Mouse (Mus musculus) left cerebral cortex, postnatal 4 days (tissue): ENCODE measurements at regions not wholly inside any gene's neighbourhood (a gene's known extent, or its start where the extent isn't known, plus 50 kb on each side); places are given as distances from the start of the nearest gene placed in this dataset.

Experiments
- DNase-seq: peaks from one replicate; pipeline ENCODE4 v3.0.0-alpha.2; 2022
- intact Hi-C: fragments of 180-260 bp; cut with DNase I; formaldehyde crosslinking; loops from one replicate; pipeline ENCODE4 v1.15.1; 2025

- intact Hi-C loops: no loop called here
Observed at GRCm38 (mm10) chr9:41768316-41768715, 355.8 kb downstream of the Sorl1 start.

GRCm38 (mm10) chr9:41766533-41766920 is 357.6 kb downstream of the Sorl1 start:
- intact Hi-C loops: no loop called here
- DNase-seq: peak; percentile 50

More at GRCm38 (mm10) chr9:41768316-41768715, 355.8 kb downstream of the Sorl1 start:
- no peak for DNase-seq

GRCm38 (mm10) chr9:41765816-41766532 is 358.1 kb downstream of the Sorl1 start:
- DNase-seq: no peak
- intact Hi-C loops: no loop called here

GRCm38 (mm10) chr9:41761050-41761576 is 363.0 kb downstream of the Sorl1 start:
- intact Hi-C loops: no loop called here
- no peak for DNase-seq

- DNase-seq: peak; percentile 95
- intact Hi-C loops: no loop called here
Observed at GRCm38 (mm10) chr9:41754434-41755002, 369.6 kb downstream of the Sorl1 start.

GRCm38 (mm10) chr9:41745979-41746647 is 378.0 kb downstream of the Sorl1 start:
- no peak for DNase-seq
- intact Hi-C loops: no loop called here

- intact Hi-C loops: no loop called here
Observed at GRCm38 (mm10) chr9:41741500-41741899, 382.6 kb downstream of the Sorl1 start.

GRCm38 (mm10) chr9:41740536-41740935 is 383.6 kb downstream of the Sorl1 start:
- intact Hi-C loops: no loop called here
- no peak for DNase-seq

More at GRCm38 (mm10) chr9:41741500-41741899, 382.6 kb downstream of the Sorl1 start:
- no peak for DNase-seq

- intact Hi-C loops: loop anchor here (5.0 kb wide), 2 partner anchors 125 to 155 kb away; no protein-coding TSS in a partner anchor
- no peak for DNase-seq
Observed at GRCm38 (mm10) chr9:41737671-41738070, 386.4 kb downstream of the Sorl1 start.

- intact Hi-C loops: loop anchor here (1.0 to 5.0 kb wide), 3 partner anchors 125 to 213 kb away; no protein-coding TSS in a partner anchor
- DNase-seq: no peak
Observed at GRCm38 (mm10) chr9:41736881-41737280, 387.2 kb downstream of the Sorl1 start.

GRCm38 (mm10) chr9:41736234-41736859 is 387.8 kb downstream of the Sorl1 start:
- intact Hi-C loops: loop anchor here (1.0 to 5.0 kb wide), 3 partner anchors 124 to 214 kb away; no protein-coding TSS in a partner anchor
- DNase-seq: peak; percentile 17

- intact Hi-C loops: loop anchor here (1.0 to 5.0 kb wide), 3 partner anchors 123 to 215 kb away; no protein-coding TSS in a partner anchor
- peak; percentile 88 for DNase-seq
Observed at GRCm38 (mm10) chr9:41735448-41736233, 388.5 kb downstream of the Sorl1 start.

- peak; percentile 4 for DNase-seq
- intact Hi-C loops: loop anchor here (5.0 kb wide), 2 partner anchors 123 to 153 kb away; no protein-coding TSS in a partner anchor
Observed at GRCm38 (mm10) chr9:41734925-41735447, 389.1 kb downstream of the Sorl1 start.

- intact Hi-C loops: no loop called here
- DNase-seq: no peak
Observed at GRCm38 (mm10) chr9:41721609-41722008, 402.5 kb downstream of the Sorl1 start.

- DNase-seq: peak; percentile 14
- intact Hi-C loops: no loop called here
Observed at GRCm38 (mm10) chr9:41715231-41715630, 408.9 kb downstream of the Sorl1 start.

- no peak for DNase-seq
- intact Hi-C loops: no loop called here
Observed at GRCm38 (mm10) chr9:41705972-41706371, 418.1 kb downstream of the Sorl1 start.

GRCm38 (mm10) chr9:41705461-41705903 is 418.6 kb downstream of the Sorl1 start:
- intact Hi-C loops: no loop called here
- no peak for DNase-seq

GRCm38 (mm10) chr9:41703091-41703490 is 421.0 kb downstream of the Sorl1 start:
- DNase-seq: no peak
- intact Hi-C loops: no loop called here

GRCm38 (mm10) chr9:41700683-41701082 is 423.4 kb downstream of the Sorl1 start:
- intact Hi-C loops: no loop called here
- peak; percentile 40 for DNase-seq
